Mouse (Mus musculus) heart, embryonic 11.5 days (tissue): Measurements from ENCODE around the gene Gm8082. TPM values are rescaled to one million over a fixed set of nuclear protein-coding genes. Genes with fewer than 3 reads are reported as not detected.
"Not testable (repeated sequence)": the region's sequence is repeated elsewhere in the genome, so short reads cannot be mapped to it uniquely, and the experiment has no call there.

ENCODE experiments used
- ATAC-seq: fragments of 200-750 bp; cut with Nextera tagmentation; replicated peaks from 2 replicates; pipeline ENCODE4 v1.8.0; 2017; ENCODE audit warnings: moderate library complexity; ENCODE audit not compliant: insufficient number of reproducible peaks, low FRiP score, low TSS enrichment
- H3K27ac ChIP-seq: fragments of 300-500 bp; sonication (generic); 2 replicates; pipeline ENCODE4 v1.5.1; 2014; ENCODE audit warnings: mild to moderate bottlenecking, low read depth, low read length
- H3K27me3 ChIP-seq: fragments of 300-500 bp; sonication (generic); 2 replicates; pipeline ENCODE4 v1.6.1; 2014; ENCODE audit warnings: mild to moderate bottlenecking, low read length, mixed read lengths; ENCODE audit not compliant: control insufficient read depth, insufficient read depth
- H3K36me3 ChIP-seq: fragments of 300-500 bp; sonication (generic); 2 replicates; pipeline ENCODE4 v1.6.1; 2014; ENCODE audit warnings: mild to moderate bottlenecking, low read length, moderate library complexity, mixed read lengths; ENCODE audit not compliant: control insufficient read depth, insufficient read depth
- H3K4me1 ChIP-seq: fragments of 300-500 bp; sonication (generic); 2 replicates; pipeline ENCODE4 v1.6.1; 2014; ENCODE audit warnings: low read length; ENCODE audit not compliant: control insufficient read depth, insufficient read depth
- H3K4me2 ChIP-seq: fragments of 300-500 bp; sonication (generic); 2 replicates; pipeline ENCODE4 v1.6.1; 2014; ENCODE audit warnings: mild to moderate bottlenecking, moderate library complexity
- H3K4me3 ChIP-seq: fragments of 300-500 bp; sonication (generic); 2 replicates; pipeline ENCODE4 v1.5.1; 2014; ENCODE audit warnings: low read depth, low read length
- H3K9ac ChIP-seq: fragments of 300-500 bp; sonication (generic); 2 replicates; pipeline ENCODE4 v1.6.1; 2014; ENCODE audit warnings: mild to moderate bottlenecking, low read depth, low read length, moderate library complexity
- H3K9me3 ChIP-seq: fragments of 300-500 bp; sonication (generic); replicated peaks from 2 replicates; pipeline ENCODE4 v1.6.1; 2016; ENCODE audit warnings: low read length; ENCODE audit not compliant: control insufficient read depth
- whole genome bisulfite sequencing: fragments of 180-500 bp; shearing (Covaris S2); extraction: QIAGEN DNeasy Blood & Tissue Kit; methylation state at CpG from one replicate; pipeline ENCODE4 v1.1.7; 2014; ENCODE audit not compliant: insufficient replicate concordance; 5-methylcytosine and 5-hydroxymethylcytosine counted together
- polyA plus RNA-seq: library from polyadenylated mRNA; unstranded; fragments of >200 nt; fragmentation: Nextera tagmentation; extraction: Ambion mirVana; gene quantifications from 2 replicates; pipeline ENCODE4 v1.2.1, GENCODE M21; 2014

Gene Gm8082
- not detected in 2 replicates for polyA plus RNA-seq

GRCm38 (mm10) chr14:42993524-42993923 is at the start of gene Gm8082:
Gene Gm8082, minus strand, starts transcription at chr14:42993624.
- not testable (repeated sequence) for H3K9me3 ChIP-seq, H3K4me3 ChIP-seq, H3K27ac ChIP-seq, H3K27me3 ChIP-seq, H3K36me3 ChIP-seq, ATAC-seq, H3K9ac ChIP-seq, H3K4me1 ChIP-seq, H3K4me2 ChIP-seq
- no CpG with 5 or more reads among the region's 1 CpGs for WGBS

- H3K9me3 ChIP-seq, H3K36me3 ChIP-seq, H3K27me3 ChIP-seq, ATAC-seq, H3K27ac ChIP-seq, H3K4me1 ChIP-seq, H3K4me3 ChIP-seq, H3K9ac ChIP-seq, H3K4me2 ChIP-seq: not testable (repeated sequence)
These were observed 22.1 kb upstream of the Gm8082 start, which contains the start of gene Gm10376 for GRCm38 (mm10) chr14:43015528-43015927. Gene Gm10376, minus strand, starts transcription at chr14:43015628.

Other genes with a start within 250 kb of the Gm8082 start
- gene Gm3015, start 224.8 kb downstream of the Gm8082 start, polyA plus RNA-seq, result not detected in 2 replicates
- not detected in 2 replicates for gene Gm10377, start 195.6 kb downstream of the Gm8082 start, polyA plus RNA-seq
- gene Gm21977, start 140.1 kb downstream of the Gm8082 start, polyA plus RNA-seq, result not detected in 2 replicates
- not detected in 2 replicates for gene Gm10376, start 22.0 kb upstream of the Gm8082 start, polyA plus RNA-seq
- not detected in 2 replicates for gene Gm8094, start 83.0 kb upstream of the Gm8082 start, polyA plus RNA-seq
- not detected in 2 replicates for gene Gm8104, start 107.0 kb upstream of the Gm8082 start, polyA plus RNA-seq
- gene Gm7233, start 186.2 kb upstream of the Gm8082 start, polyA plus RNA-seq, result not detected in 2 replicates
- gene Gm8122, start 241.7 kb upstream of the Gm8082 start, polyA plus RNA-seq, result not detected in 2 replicates